ENCODE assay signal across 8 mouse cellular contexts in the genomic region with DNA sequence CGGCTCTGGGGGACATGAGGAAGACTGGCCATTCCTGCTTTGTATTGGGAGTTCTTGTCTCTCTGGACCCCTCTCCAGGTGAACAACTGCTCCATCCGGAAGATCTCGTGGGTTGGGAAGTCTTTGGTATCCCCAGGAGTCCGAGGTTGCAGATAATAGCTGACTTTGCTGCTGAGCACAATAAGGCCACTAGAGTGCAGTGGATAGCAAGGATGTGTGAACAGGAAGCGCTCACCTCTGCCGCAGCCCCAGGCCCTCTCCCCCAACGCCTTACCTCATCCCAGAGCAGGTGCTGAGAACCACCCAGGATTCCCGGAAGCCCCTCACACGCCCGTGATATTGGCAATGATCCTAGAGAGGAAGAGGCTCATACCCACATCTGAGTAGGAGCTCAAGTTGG. TPM values are rescaled to one million over a fixed set of nuclear protein-coding genes. Genes with fewer than 3 reads are reported as not detected.
DNase-seq lines count a peak whose midpoint lies in the region; ATAC-seq and TF ChIP-seq lines count a peak whose summit lies in the region.

No protein-coding gene starts in this region.

- 5% methylated on average over 10 of the region's 10 CpGs for WGBS in kidney, adult 2 months
- WGBS in bone marrow, adult 2 months, result 2% methylated on average over 10 of the region's 10 CpGs
- WGBS in liver, embryonic 11.5 days, result 4% methylated on average over 10 of the region's 10 CpGs

- peak; percentile 35 to 52; a peak in 2 of 4 replicates for ATAC-seq in hematopoietic stem cell, adult 5-6 weeks (replicated peaks in 1 of 2; ENCODE audit: insufficient read depth in 1 of 2, low FRiP score in 2 of 2, low TSS enrichment in 1 of 2, low read depth in 1 of 2, poor library complexity in 2 of 2, severe bottlenecking in 2 of 2)
- no peak for ATAC-seq in liver, embryonic 11.5 days (replicated peaks; ENCODE audit: low FRiP score)

- no peaks in the 10 kb centered on the region for H3K9me3 ChIP-seq in liver, embryonic 11.5 days (ENCODE audit: control insufficient read depth, low read length)

- peak; percentile 63 for TF ChIP-seq CTCF in kidney, adult 2 months (conservative IDR thresholded peaks at IDR 0.05; ENCODE audit: insufficient read depth, insufficient read length, low read depth, low read length)
- peak; percentile 49 for TF ChIP-seq CTCF in bone marrow, adult 2 months (IDR thresholded peaks at IDR 0.05; ENCODE audit: control insufficient read depth, insufficient read depth, low read length)

- no peak overlapping the region for H3K27ac ChIP-seq in kidney, adult 2 months (ENCODE audit: insufficient read depth, low read depth, low read length)
- no peak overlapping the region for H3K27ac ChIP-seq in bone marrow, adult 2 months (ENCODE audit: control insufficient read depth, insufficient read depth, low read depth, low read length, poor library complexity)
- no peak overlapping the region for H3K27ac ChIP-seq in liver, embryonic 11.5 days (ENCODE audit: low read depth, low read length)

- H3K27me3 ChIP-seq in kidney, adult 2 months (replicated peaks; ENCODE audit: control insufficient read depth, insufficient read depth, low read length), result no peaks in the 10 kb centered on the region
- peaks cover 63% of the 10 kb centered on the region for H3K27me3 ChIP-seq in liver, embryonic 11.5 days (replicated peaks; ENCODE audit: control insufficient read depth, insufficient read depth, low read length)

- no peaks in the 10 kb centered on the region for H3K4me1 ChIP-seq in kidney, adult 2 months (ENCODE audit: control insufficient read depth, insufficient read depth, low read length)
- peaks cover 1% of the 10 kb centered on the region; the same call in 1 of the 2 replicates for H3K4me1 ChIP-seq in bone marrow, adult 2 months (ENCODE audit: control insufficient read depth, insufficient read depth, low read length)
- peaks cover 20% of the 10 kb centered on the region for H3K4me1 ChIP-seq in liver, embryonic 11.5 days (replicated peaks; ENCODE audit: control insufficient read depth, insufficient read depth, low read length)

- no peak overlapping the region for H3K9ac ChIP-seq in liver, embryonic 11.5 days (ENCODE audit: low read depth, low read length)

- H3K36me3 ChIP-seq in kidney, adult 2 months (ENCODE audit: control insufficient read depth, insufficient read depth, low read length), result no peaks in the 10 kb centered on the region
- no peaks in the 10 kb centered on the region for H3K36me3 ChIP-seq in liver, embryonic 11.5 days (ENCODE audit: control insufficient read depth, insufficient read depth, low read length)

- no peak for TF ChIP-seq POLR2A in kidney, adult 2 months (IDR thresholded peaks at IDR 0.05; ENCODE audit: low read depth, low read length)
- TF ChIP-seq POLR2A in bone marrow, adult 2 months (IDR thresholded peaks at IDR 0.05; ENCODE audit: borderline replicate concordance, control insufficient read depth, low read depth, low read length), result no peak

- DNase-seq in kidney, adult 2 months, result peak; percentile 13
- DNase-seq in kidney, adult 11 months, result no peak
- DNase-seq in liver, embryonic 11.5 days (ENCODE audit: low spot score), result no peak
- peak; percentile 67 for DNase-seq in retina, embryonic 14.5 days (ENCODE audit: low spot score)
- no peak for DNase-seq in cerebellum, postnatal 36 days
- DNase-seq in urinary bladder, postnatal 14 days (ENCODE audit: low spot score), result no peak

- no peak overlapping the region for H3K4me3 ChIP-seq in kidney, adult 2 months (ENCODE audit: insufficient read depth, low read depth, low read length)
- H3K4me3 ChIP-seq in bone marrow, adult 2 months (replicated peaks; ENCODE audit: control insufficient read depth, low read depth, low read length), result no peak overlapping the region
- H3K4me3 ChIP-seq in liver, embryonic 11.5 days (ENCODE audit: low read depth, low read length), result no peak overlapping the region

- peak overlapping the region; percentile 6; the same call in 1 of the 2 replicates for H3K4me2 ChIP-seq in liver, embryonic 11.5 days

RNA-seq across cellular contexts. Expression of a gene that starts 7.4 kb away (rescaled TPM):
- 3.3 and 4.1 TPM in 2 replicates for polyA plus RNA-seq in kidney, adult 2 months (2012; rRNA removed)
- polyA plus RNA-seq in bone marrow, adult 2 months (2011; ENCODE audit: insufficient read depth, insufficient read length, low replicate concordance, missing spikeins), result 34.9 and 47.9 TPM in 2 replicates
- not detected in 2 replicates for total RNA-seq in hematopoietic stem cell, adult 5-6 weeks (2017)
- 0.31 and 0.95 TPM in 2 replicates for polyA plus RNA-seq in liver, embryonic 11.5 days (2014; fragmentation: Nextera tagmentation; extraction: Ambion mirVana)

RNA-seq across cellular contexts. Expression of a gene that starts 13.3 kb away (rescaled TPM):
- polyA plus RNA-seq in kidney, adult 2 months (2012; rRNA removed), result 7.1 and 7.2 TPM in 2 replicates
- 2.7 and 5.5 TPM in 2 replicates for polyA plus RNA-seq in bone marrow, adult 2 months (2011; ENCODE audit: insufficient read depth, insufficient read length, low replicate concordance, missing spikeins)
- 5.2 TPM in 1 of 2 replicates, not detected in the other for total RNA-seq in hematopoietic stem cell, adult 5-6 weeks (2017)
- polyA plus RNA-seq in liver, embryonic 11.5 days (2014; fragmentation: Nextera tagmentation; extraction: Ambion mirVana), result 2.9 and 3.5 TPM in 2 replicates

RNA-seq across cellular contexts. Expression of a gene that starts 30.4 kb away (rescaled TPM):
- polyA plus RNA-seq in kidney, adult 2 months (2012; rRNA removed), result 1.5 and 7.5 TPM in 2 replicates
- 3.3 and 6.2 TPM in 2 replicates for polyA plus RNA-seq in bone marrow, adult 2 months (2011; ENCODE audit: insufficient read depth, insufficient read length, low replicate concordance, missing spikeins)
- 0.19 TPM in 1 of 2 replicates, not detected in the other for total RNA-seq in hematopoietic stem cell, adult 5-6 weeks (2017)
- polyA plus RNA-seq in liver, embryonic 11.5 days (2014; fragmentation: Nextera tagmentation; extraction: Ambion mirVana), result 0.73 and 0.78 TPM in 2 replicates

Comparison
In these comparisons a context has a peak if more than half of its experiments do, and no peak if none do; other contexts are left out.
1. DNase-seq: peak in kidney, adult 2 months (single experiment) and retina, embryonic 14.5 days (single experiment); none in kidney, adult 11 months (single experiment), liver, embryonic 11.5 days (single experiment), cerebellum, postnatal 36 days (0 of 2) and urinary bladder, postnatal 14 days (single experiment).